Mouse (Mus musculus): Measurements from ENCODE around the gene Ccdc33. TPM values are rescaled to one million over a fixed set of nuclear protein-coding genes. Genes with fewer than 3 reads are reported as not detected.

The Ccdc33 gene
- total and polyA plus RNA-seq, 3 experiments: 1.3 TPM; not detected in 2

DNA sequence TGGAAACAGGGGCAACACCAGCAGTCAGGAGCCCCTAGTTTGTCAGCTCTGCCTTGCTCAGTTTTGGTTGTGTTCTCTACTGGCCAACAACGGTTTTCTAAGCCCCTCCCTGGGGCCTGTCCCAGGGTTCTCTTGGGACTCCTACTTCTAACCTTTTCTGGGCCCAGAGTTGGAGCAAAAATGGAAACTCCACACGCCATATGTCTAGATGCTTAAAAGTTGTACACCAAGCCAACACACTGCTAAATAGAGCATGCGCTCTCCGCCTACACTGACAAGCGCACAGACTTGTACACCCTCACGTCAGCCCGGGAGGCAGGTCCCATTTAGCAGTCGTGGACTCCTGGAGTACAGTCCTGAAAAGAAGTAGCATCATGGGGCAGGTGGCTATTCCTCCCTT lies 133.3 kb downstream of the Ccdc33 start:
- no peak overlapping the region for H3K9ac ChIP-seq (ENCODE audit: low read depth, low read length)
- H3K27me3 ChIP-seq (ENCODE audit: control insufficient read depth, insufficient read depth, low read length): no peaks in the 10 kb centered on the region
- 80% methylated on average over 8 of the region's 8 CpGs for WGBS
- H3K4me3 ChIP-seq: no peak overlapping the region
- H3K36me3 ChIP-seq (ENCODE audit: control insufficient read depth, insufficient read depth, low read length): no peaks in the 10 kb centered on the region
- no peak overlapping the region for H3K27ac ChIP-seq
- no peak for DNase-seq
- H3K4me1 ChIP-seq (ENCODE audit: control insufficient read depth, insufficient read depth, low read length): peaks cover 4% of the 10 kb centered on the region
- intact Hi-C loops (cut with DNase I): no loop called here
- no peaks in the 10 kb centered on the region for H3K79me2 ChIP-seq (replicated peaks; ENCODE audit: control insufficient read depth, insufficient read depth, low read length)
- TF ChIP-seq POLR2A (IDR thresholded peaks at IDR 0.05; ENCODE audit: insufficient read depth, low read depth, low read length) (no peak), EP300 (IDR thresholded peaks at IDR 0.05; ENCODE audit: insufficient read depth, low read depth, low read length) (no peak), CTCF (IDR thresholded peaks at IDR 0.05) (no peak)

DNA sequence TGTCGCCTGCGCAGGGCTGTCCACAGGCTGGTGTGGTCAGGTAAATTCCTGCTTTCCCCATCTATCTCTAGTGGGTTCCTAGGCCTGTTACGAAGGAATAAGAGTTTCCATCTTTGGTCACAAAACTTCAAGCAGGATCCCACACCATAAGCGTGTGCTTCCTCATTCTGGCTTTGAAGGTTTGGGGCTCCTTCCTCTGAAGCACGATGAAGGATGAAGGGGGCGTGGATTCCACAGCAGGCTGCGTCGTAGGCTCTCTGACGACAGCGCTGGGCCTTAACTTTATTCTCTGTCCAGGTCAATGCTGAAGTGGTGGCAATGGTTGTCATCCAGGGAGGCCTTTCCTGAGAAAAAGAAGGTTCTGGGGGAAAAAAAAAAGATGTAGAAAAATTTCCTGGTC lies 138.1 kb downstream of the Ccdc33 start:
- Histone ChIP-seq H3K79me2 (replicated peaks; ENCODE audit: control insufficient read depth, insufficient read depth, low read length) (no peaks in the 10 kb centered on the region), H3K9ac (ENCODE audit: low read depth, low read length) (no peak overlapping the region), H3K4me3 (no peak overlapping the region), H3K27me3 (ENCODE audit: control insufficient read depth, insufficient read depth, low read length) (no peaks in the 10 kb centered on the region), H3K27ac (no peak overlapping the region), H3K4me1 (ENCODE audit: control insufficient read depth, insufficient read depth, low read length) (no peaks in the 10 kb centered on the region), H3K36me3 (ENCODE audit: control insufficient read depth, insufficient read depth, low read length) (no peaks in the 10 kb centered on the region)
- intact Hi-C loops (cut with DNase I): no loop called here
- no peak for TF ChIP-seq EP300 (IDR thresholded peaks at IDR 0.05; ENCODE audit: insufficient read depth, low read depth, low read length)
- TF ChIP-seq POLR2A (IDR thresholded peaks at IDR 0.05; ENCODE audit: insufficient read depth, low read depth, low read length): no peak
- no peak for TF ChIP-seq CTCF (IDR thresholded peaks at IDR 0.05)
- no peak for DNase-seq
- WGBS: 89% methylated on average over 10 of the region's 10 CpGs

DNA sequence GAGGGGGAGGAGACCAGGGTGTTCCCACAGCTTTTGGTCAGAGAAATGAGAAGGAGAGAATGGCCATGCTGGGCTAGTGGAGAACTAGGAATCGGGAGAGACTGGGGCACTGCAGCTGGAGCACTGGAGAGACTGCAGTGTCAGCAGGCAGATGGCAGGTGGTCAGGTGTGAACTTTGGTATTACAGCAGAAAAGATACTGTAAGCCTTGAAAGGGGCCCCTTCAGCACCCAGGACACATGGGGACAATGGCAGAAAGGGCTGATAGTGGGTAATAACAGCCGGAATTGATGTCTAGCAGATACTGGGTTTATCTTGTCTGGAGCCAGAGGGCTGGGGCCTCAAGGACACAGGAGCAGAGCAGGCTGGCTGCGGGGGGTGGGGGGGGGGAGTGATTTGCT lies 139.8 kb downstream of the Ccdc33 start:
- intact Hi-C loops (cut with DNase I): no loop called here
- H3K27me3 ChIP-seq (ENCODE audit: control insufficient read depth, insufficient read depth, low read length): no peaks in the 10 kb centered on the region
- TF ChIP-seq POLR2A (IDR thresholded peaks at IDR 0.05; ENCODE audit: insufficient read depth, low read depth, low read length) (no peak), EP300 (IDR thresholded peaks at IDR 0.05; ENCODE audit: insufficient read depth, low read depth, low read length) (no peak), CTCF (IDR thresholded peaks at IDR 0.05) (no peak)
- no peak overlapping the region for H3K27ac ChIP-seq
- H3K4me3 ChIP-seq: no peak overlapping the region
- H3K36me3 ChIP-seq (ENCODE audit: control insufficient read depth, insufficient read depth, low read length): no peaks in the 10 kb centered on the region
- H3K79me2 ChIP-seq (replicated peaks; ENCODE audit: control insufficient read depth, insufficient read depth, low read length): no peaks in the 10 kb centered on the region
- no peaks in the 10 kb centered on the region for H3K4me1 ChIP-seq (ENCODE audit: control insufficient read depth, insufficient read depth, low read length)
- H3K9ac ChIP-seq (ENCODE audit: low read depth, low read length): no peak overlapping the region
- no peak for DNase-seq
- 53% methylated on average over 3 of the region's 3 CpGs for WGBS

Other genes starting within 250 kb of the Ccdc33 start
- gene Ubl7, start 207.8 kb downstream of the Ccdc33 start, total RNA-seq (2021): 10 to 100 TPM; 75.2 to 83.2 TPM
- 139 and 142 TPM in 2 replicates for gene Ubl7, start 207.8 kb downstream of the Ccdc33 start, polyA plus RNA-seq (2012; rRNA removed)
- gene Sema7a, start 178.7 kb downstream of the Ccdc33 start, total RNA-seq (2021): 10 to 100 TPM; 26.7 to 31.1 TPM
- gene Sema7a, start 178.7 kb downstream of the Ccdc33 start, polyA plus RNA-seq (2012; rRNA removed): 29.0 and 31.3 TPM in 2 replicates
- gene Cyp11a1, start 112.4 kb downstream of the Ccdc33 start, total RNA-seq (2021): under 1 TPM in 1 of 2 experiments, not detected in 1; 0.29 TPM
- 0.06 and 0.29 TPM in 2 replicates for gene Cyp11a1, start 112.4 kb downstream of the Ccdc33 start, polyA plus RNA-seq (2012; rRNA removed)
- gene Stra6, start 55.0 kb downstream of the Ccdc33 start, total RNA-seq (2021): under 1 TPM; 0.34 to 0.65 TPM
- 0.68 and 1.3 TPM in 2 replicates for gene Stra6, start 55.0 kb downstream of the Ccdc33 start, polyA plus RNA-seq (2012; rRNA removed)
- 10 to 100 TPM; 19.1 to 29.8 TPM for gene Islr, start 85.5 kb upstream of the Ccdc33 start, total RNA-seq (2021)
- 100.0 and 139 TPM in 2 replicates for gene Islr, start 85.5 kb upstream of the Ccdc33 start, polyA plus RNA-seq (2012; rRNA removed)
- under 1 TPM; 0.57 to 0.96 TPM for gene Islr2, start 85.5 kb upstream of the Ccdc33 start, total RNA-seq (2021)
- 0.61 and 1.8 TPM in 2 replicates for gene Islr2, start 85.5 kb upstream of the Ccdc33 start, polyA plus RNA-seq (2012; rRNA removed)
- gene Pml, start 131.0 kb upstream of the Ccdc33 start, total RNA-seq (2021): 1 to 10 TPM; 7.5 to 8.2 TPM
- gene Pml, start 131.0 kb upstream of the Ccdc33 start, polyA plus RNA-seq (2012; rRNA removed): 10.4 and 10.5 TPM in 2 replicates
- 1 to 10 TPM; 9.2 to 9.6 TPM for gene Stoml1, start 134.3 kb upstream of the Ccdc33 start, total RNA-seq (2021)
- gene Stoml1, start 134.3 kb upstream of the Ccdc33 start, polyA plus RNA-seq (2012; rRNA removed): 23.4 and 29.4 TPM in 2 replicates
- 10 to 100 TPM; 22.1 to 28.4 TPM for gene Loxl1, start 194.4 kb upstream of the Ccdc33 start, total RNA-seq (2021)
- gene Loxl1, start 194.4 kb upstream of the Ccdc33 start, polyA plus RNA-seq (2012; rRNA removed): 57.5 and 59.7 TPM in 2 replicates

Measured in heart, adult 2 months (tissue).